Mouse (Mus musculus) heart, postnatal 0 days (tissue): Measurements from ENCODE around the gene Josd1. TPM values are rescaled to one million over a fixed set of nuclear protein-coding genes. Genes with fewer than 3 reads are reported as not detected.
A peak's percentile ranks its signal among the peaks of the same experiment; 100 is the strongest.

ENCODE experiments used
- ATAC-seq: fragments of 200-750 bp; cut with Nextera tagmentation; 2 replicates; pipeline ENCODE4 v1.8.0; 2017; ENCODE audit warnings: low read depth, moderate number of reproducible peaks, moderate library complexity; ENCODE audit not compliant: insufficient read depth
- DNase-seq: peaks from one replicate; pipeline ENCODE4 v3.0.0-alpha.2; 2016; ENCODE audit warnings: low spot score
- H3K27ac ChIP-seq: fragments of 300-500 bp; sonication (generic); 2 replicates; pipeline ENCODE4 v1.5.1; 2014; ENCODE audit warnings: low read depth, mild to moderate bottlenecking
- H3K27me3 ChIP-seq: fragments of 300-500 bp; sonication (generic); 2 replicates; pipeline ENCODE4 v1.6.1; 2014; ENCODE audit warnings: low read length, mixed read lengths; ENCODE audit not compliant: control insufficient read depth, insufficient read depth
- H3K36me3 ChIP-seq: fragments of 300-500 bp; sonication (generic); replicated peaks from 2 replicates; pipeline ENCODE4 v1.6.1; 2014; ENCODE audit warnings: low read length, mixed read lengths; ENCODE audit not compliant: control insufficient read depth, insufficient read depth
- H3K4me1 ChIP-seq: fragments of 300-500 bp; sonication (generic); 2 replicates; pipeline ENCODE4 v1.6.1; 2014; ENCODE audit warnings: antibody characterized with exemption; ENCODE audit not compliant: control insufficient read depth, insufficient read depth
- H3K4me2 ChIP-seq: fragments of 300-500 bp; sonication (generic); 2 replicates; pipeline ENCODE4 v1.6.1; 2014; ENCODE audit warnings: low read depth, mild to moderate bottlenecking, low read length, moderate library complexity
- H3K4me3 ChIP-seq: fragments of 300-500 bp; sonication (generic); 2 replicates; pipeline ENCODE4 v1.5.1; 2014; ENCODE audit warnings: low read depth, low read length
- H3K9ac ChIP-seq: fragments of 300-500 bp; sonication (generic); replicated peaks from 2 replicates; pipeline ENCODE4 v1.6.1; 2014; ENCODE audit warnings: low read depth, low read length, mixed read lengths
- H3K9me3 ChIP-seq: fragments of 300-500 bp; sonication (generic); replicated peaks from 2 replicates; pipeline ENCODE4 v1.6.1; 2016; ENCODE audit warnings: low read length; ENCODE audit not compliant: control insufficient read depth
- CTCF ChIP-seq: IDR thresholded peaks from 2 replicates; pipeline ENCODE4 v1.5.1; 2016; ENCODE audit warnings: antibody characterized with exemption, control low read depth, low read depth
- EP300 ChIP-seq: IDR thresholded peaks from 2 replicates; pipeline ENCODE4 v1.6.1; 2016; ENCODE audit warnings: antibody characterized with exemption, low read depth
- WGBS: fragments of 180-500 bp; shearing (Covaris S2); extraction: QIAGEN DNeasy Blood & Tissue Kit; methylation state at CpG from one replicate; pipeline ENCODE4 v1.1.7; 2014; 5-methylcytosine and 5-hydroxymethylcytosine counted together
- polyA plus RNA-seq: library from polyadenylated mRNA; unstranded; fragments of >200 nt; fragmentation: Nextera tagmentation; extraction: Ambion mirVana; gene quantifications from 2 replicates; pipeline ENCODE4 v1.2.1, GENCODE M21; 2015
- total RNA-seq: library from RNA; depleted of rRNA; stranded (reverse); fragments of >200 nt; gene quantifications from 2 replicates; pipeline ENCODE4 v1.2.3, GENCODE M21; 2014; ENCODE audit warnings: low replicate concordance

Gene Josd1
- total and polyA plus RNA-seq, 2 experiments from 2014 or later: 17.3 to 60.6 TPM

DNA sequence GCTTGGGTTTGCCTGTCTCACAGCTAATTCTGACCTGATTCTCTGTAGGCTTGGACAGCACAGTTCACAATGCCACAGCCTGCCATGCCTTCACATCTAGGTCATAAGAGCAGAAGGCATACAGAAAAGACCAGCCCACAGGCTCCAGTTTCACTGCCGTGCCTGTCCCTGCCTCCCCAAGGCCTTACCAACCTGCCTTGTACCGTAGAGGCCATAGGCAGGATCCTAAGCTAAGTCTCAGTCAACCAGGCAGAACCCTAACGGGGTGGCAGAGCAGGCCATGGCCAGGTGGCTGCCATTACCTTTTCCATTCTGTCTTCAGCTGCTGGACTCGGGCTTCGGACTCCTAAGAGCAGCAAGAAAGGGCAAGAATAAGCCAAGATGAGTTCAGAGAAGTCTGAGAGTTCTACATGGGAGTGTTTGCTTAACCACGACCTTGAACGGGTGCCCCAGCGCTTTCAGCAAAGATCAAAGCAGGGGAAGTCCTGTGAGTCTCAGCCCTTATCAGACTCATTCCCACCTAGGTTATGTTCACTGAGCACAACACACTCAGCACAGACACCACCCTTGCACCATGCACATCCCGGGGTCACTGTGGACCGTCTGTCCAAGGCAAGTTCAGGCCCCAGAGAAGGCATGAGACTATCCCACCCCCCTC lies 41.1 kb upstream of the Josd1 start:
- ATAC-seq: no peak
- TF ChIP-seq EP300 (no peak), CTCF (no peak)

DNA sequence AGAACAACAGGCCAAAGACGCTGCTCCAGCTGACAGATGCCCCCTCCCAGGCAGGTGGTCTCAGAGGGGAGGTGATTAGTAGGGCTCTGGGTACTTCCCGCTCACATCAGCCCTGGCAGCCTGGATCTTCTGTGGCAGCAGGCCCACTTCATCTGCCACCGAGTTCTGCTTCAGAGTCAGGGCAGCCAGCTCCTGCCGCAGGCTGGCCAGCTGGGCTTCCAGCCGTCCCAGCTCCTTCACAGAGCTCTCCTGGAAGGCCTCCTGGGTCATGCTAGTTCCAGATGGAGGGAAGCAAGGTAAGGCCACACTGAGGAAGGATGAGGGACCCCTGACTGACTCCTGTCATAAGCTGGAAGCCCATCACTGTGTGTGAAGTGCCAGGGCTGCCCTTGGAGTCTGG lies 40.6 kb upstream of the Josd1 start:
- Histone ChIP-seq H3K4me3 (no peak overlapping the region), H3K4me2 (no peak overlapping the region), H3K9ac (no peak overlapping the region), H3K27ac (no peak overlapping the region), H3K27me3 (no peaks in the 10 kb centered on the region), H3K36me3 (peaks cover 88% of the 10 kb centered on the region), H3K9me3 (no peaks in the 10 kb centered on the region), H3K4me1 (no peaks in the 10 kb centered on the region)
- TF ChIP-seq EP300: no peak
- TF ChIP-seq CTCF: no peak
- WGBS: 70% methylated on average over 5 of the region's 5 CpGs
- no peak for DNase-seq
- no peak for ATAC-seq

More for the DNA sequence above, 41.1 kb upstream of the Josd1 start:
- no peak overlapping the region for H3K4me3 ChIP-seq
- WGBS: 84% methylated on average over 10 of the region's 10 CpGs
- no peak overlapping the region for H3K4me2 ChIP-seq
- peaks cover 93% of the 10 kb centered on the region for H3K36me3 ChIP-seq
- peaks cover 1% of the 10 kb centered on the region; the same call in 1 of the 2 replicates for H3K4me1 ChIP-seq
- no peak overlapping the region for H3K27ac ChIP-seq
- no peak overlapping the region for H3K9ac ChIP-seq
- no peaks in the 10 kb centered on the region for H3K9me3 ChIP-seq
- H3K27me3 ChIP-seq: no peaks in the 10 kb centered on the region
- no peak for DNase-seq

DNA sequence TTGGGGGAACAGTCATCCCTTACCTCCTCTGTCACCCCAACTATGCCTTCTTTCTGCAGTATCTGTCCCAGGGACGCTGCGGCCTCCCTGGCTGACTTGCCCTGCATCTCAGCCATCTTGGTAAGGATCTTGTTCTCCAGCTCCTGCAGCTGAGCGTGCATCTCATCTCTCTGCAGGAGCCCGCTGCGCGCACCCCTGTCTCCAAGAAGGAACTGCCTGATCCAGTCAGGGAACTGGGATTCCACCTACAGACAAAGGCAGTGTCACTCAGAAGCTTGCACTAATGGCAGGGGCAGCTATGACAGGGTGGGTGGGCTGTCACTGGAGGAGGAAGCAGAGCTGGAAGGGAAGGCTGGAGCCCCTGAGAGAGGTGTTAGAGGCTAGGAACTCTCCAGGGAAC lies 40.1 kb upstream of the Josd1 start:
- no peaks in the 10 kb centered on the region for H3K4me1 ChIP-seq
- DNase-seq (no peak), ATAC-seq (no peak)
- no peak overlapping the region for H3K4me2 ChIP-seq
- H3K4me3 ChIP-seq: no peak overlapping the region
- peaks cover 83% of the 10 kb centered on the region for H3K36me3 ChIP-seq
- H3K9me3 ChIP-seq: no peaks in the 10 kb centered on the region
- no peak overlapping the region for H3K27ac ChIP-seq
- H3K27me3 ChIP-seq: no peaks in the 10 kb centered on the region
- TF ChIP-seq EP300 (no peak), CTCF (no peak)
- H3K9ac ChIP-seq: no peak overlapping the region
- 91% methylated on average over 6 of the region's 6 CpGs for WGBS

DNA sequence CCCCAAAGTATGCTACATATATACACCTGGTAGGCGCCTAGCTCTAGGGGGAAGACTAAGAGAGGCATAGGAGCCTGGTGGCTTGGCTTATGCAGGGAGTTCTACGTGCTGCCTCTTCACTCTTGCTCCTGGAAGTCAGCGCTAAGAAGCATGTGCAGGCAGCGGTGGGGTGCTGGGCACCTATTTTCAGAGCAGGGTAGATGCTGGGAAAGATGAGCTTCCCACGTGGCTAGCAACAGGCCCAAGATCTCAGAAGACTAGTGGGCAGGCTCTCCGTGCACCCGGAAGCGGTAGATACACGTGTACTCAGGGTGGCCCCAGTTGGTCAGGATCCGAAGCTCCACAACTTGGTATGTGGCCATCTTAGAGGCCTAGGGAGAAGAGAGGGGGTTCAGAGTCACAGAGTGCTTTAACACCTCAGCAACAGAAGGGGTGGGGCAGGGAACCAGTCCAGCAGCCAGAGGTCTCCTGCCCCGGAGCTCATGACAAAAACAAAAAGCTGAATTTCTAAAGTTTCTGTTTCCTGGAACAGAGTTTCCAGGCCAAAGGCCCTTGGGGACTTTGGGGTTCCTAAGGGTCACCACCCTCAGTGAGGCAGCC lies 37.6 kb upstream of the Josd1 start:
- Histone ChIP-seq H3K9me3 (no peaks in the 10 kb centered on the region), H3K4me3 (no peak overlapping the region), H3K36me3 (peaks cover 74% of the 10 kb centered on the region), H3K4me1 (no peaks in the 10 kb centered on the region), H3K9ac (no peak overlapping the region), H3K4me2 (no peak overlapping the region), H3K27ac (no peak overlapping the region), H3K27me3 (no peaks in the 10 kb centered on the region)
- no peak for ATAC-seq
- 85% methylated on average over 11 of the region's 11 CpGs for WGBS
- TF ChIP-seq EP300 (no peak), CTCF (no peak)
- no peak for DNase-seq

DNA sequence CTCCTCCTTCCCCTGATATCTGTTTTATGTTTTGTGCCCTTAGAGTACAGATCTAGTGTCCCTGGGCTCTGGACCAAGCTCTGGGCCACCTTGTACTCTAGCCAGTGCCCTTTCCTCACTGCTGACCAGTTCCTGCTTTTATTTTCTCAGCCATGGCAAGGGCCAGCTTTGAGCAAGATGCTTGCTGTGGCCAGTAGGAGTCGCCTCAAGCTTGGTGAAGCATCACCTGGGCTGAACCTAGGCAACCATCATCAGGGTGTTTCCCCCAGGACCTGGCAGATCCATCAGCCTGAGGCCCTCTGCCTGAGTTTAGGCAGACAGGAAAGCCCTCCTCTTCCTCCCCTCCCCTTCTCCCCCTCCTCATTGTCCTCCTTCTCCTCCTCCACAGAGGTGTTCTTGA lies 35.7 kb upstream of the Josd1 start:
- Histone ChIP-seq H3K4me3 (no peak overlapping the region), H3K36me3 (peaks cover 75% of the 10 kb centered on the region), H3K4me2 (no peak overlapping the region), H3K27ac (no peak overlapping the region), H3K9ac (no peak overlapping the region), H3K9me3 (no peaks in the 10 kb centered on the region), H3K4me1 (no peaks in the 10 kb centered on the region), H3K27me3 (no peaks in the 10 kb centered on the region)
- WGBS: 19% methylated on average over 1 of the region's 1 CpGs
- TF ChIP-seq EP300 (no peak), CTCF (peak; percentile 70)
- DNase-seq: peak; percentile 58
- ATAC-seq: peak; percentile 67

DNA sequence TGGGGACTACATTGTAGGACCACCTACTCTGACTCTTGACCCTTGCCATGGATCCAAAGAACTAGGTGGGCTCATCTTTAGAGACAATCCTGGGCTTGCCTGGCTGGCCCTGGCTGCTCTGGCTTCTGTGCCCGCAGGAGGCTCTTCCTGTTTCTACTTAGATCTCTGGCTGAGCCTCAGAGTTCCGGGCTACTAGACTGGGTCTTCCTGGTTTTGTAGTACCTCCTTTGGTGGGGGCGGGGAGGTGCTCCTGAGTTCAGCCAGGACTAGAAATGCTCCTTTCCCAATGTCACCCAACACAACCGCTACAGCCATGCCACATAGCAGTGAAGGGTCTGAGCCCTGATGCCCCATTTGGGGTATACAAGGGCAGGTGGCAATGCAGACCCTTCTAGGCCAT lies 33.1 kb upstream of the Josd1 start:
- Histone ChIP-seq H3K4me1 (no peaks in the 10 kb centered on the region), H3K4me3 (no peak overlapping the region), H3K9me3 (no peaks in the 10 kb centered on the region), H3K27me3 (no peaks in the 10 kb centered on the region), H3K4me2 (no peak overlapping the region), H3K27ac (no peak overlapping the region), H3K9ac (no peak overlapping the region), H3K36me3 (peaks cover 74% of the 10 kb centered on the region)
- DNase-seq (no peak), ATAC-seq (no peak)
- TF ChIP-seq EP300: no peak
- TF ChIP-seq CTCF: no peak
- 74% methylated on average over 4 of the region's 4 CpGs for WGBS
